Mouse (Mus musculus) stomach, postnatal 0 days (tissue): ENCODE data around the gene Tctex1d2. TPM values are rescaled to one million over a fixed set of nuclear protein-coding genes. Genes with fewer than 3 reads are reported as not detected.

Source experiments
- ATAC-seq: fragments of 200-750 bp; cut with Nextera tagmentation; 2 replicates; pipeline ENCODE4 v1.8.0; 2017; ENCODE audit not compliant: low FRiP score, low TSS enrichment
- DNase-seq: peaks from one replicate; pipeline ENCODE4 v3.0.0-alpha.2; 2016; ENCODE audit warnings: low spot score
- H3K27ac ChIP-seq: fragments of 300-500 bp; sonication (generic); replicated peaks from 2 replicates; pipeline ENCODE4 v1.5.1; 2014; ENCODE audit warnings: mild to moderate bottlenecking, control low read depth
- H3K27me3 ChIP-seq: fragments of 300-500 bp; sonication (generic); 2 replicates; pipeline ENCODE4 v1.6.1; 2014; ENCODE audit warnings: low read length; ENCODE audit not compliant: control insufficient read depth, insufficient read depth
- H3K36me3 ChIP-seq: fragments of 300-500 bp; sonication (generic); 2 replicates; pipeline ENCODE4 v1.6.1; 2014; ENCODE audit warnings: low read length, mixed read lengths; ENCODE audit not compliant: control insufficient read depth, insufficient read depth
- H3K4me1 ChIP-seq: fragments of 300-500 bp; sonication (generic); replicated peaks from 2 replicates; pipeline ENCODE4 v1.6.1; 2014; ENCODE audit warnings: antibody characterized with exemption; ENCODE audit not compliant: control insufficient read depth, insufficient read depth
- H3K4me2 ChIP-seq: fragments of 300-500 bp; sonication (generic); replicated peaks from 2 replicates; pipeline ENCODE4 v1.6.1; 2014; ENCODE audit warnings: low read depth, mild to moderate bottlenecking, control low read depth, moderate library complexity
- H3K4me3 ChIP-seq: fragments of 300-500 bp; sonication (generic); 2 replicates; pipeline ENCODE4 v1.5.1; 2014; ENCODE audit warnings: low read depth, low read length, control low read depth
- H3K9ac ChIP-seq: fragments of 300-500 bp; sonication (generic); 2 replicates; pipeline ENCODE4 v1.6.1; 2014; ENCODE audit warnings: mild to moderate bottlenecking, low read length, control low read depth, mixed read lengths
- H3K9me3 ChIP-seq: fragments of 300-500 bp; sonication (generic); 2 replicates; pipeline ENCODE4 v1.6.1; 2016; ENCODE audit warnings: low read length; ENCODE audit not compliant: control insufficient read depth
- CTCF ChIP-seq: IDR thresholded peaks from 2 replicates; pipeline ENCODE4 v1.5.1; 2016; ENCODE audit warnings: antibody characterized with exemption, low read depth, mild to moderate bottlenecking, moderate library complexity
- EP300 ChIP-seq: optimal IDR thresholded peaks from 2 replicates; pipeline ENCODE3; 2016; ENCODE audit warnings: antibody characterized with exemption
- WGBS: fragments of 180-500 bp; shearing (Covaris S2); extraction: QIAGEN DNeasy Blood & Tissue Kit; methylation state at CpG from one replicate; pipeline ENCODE4 v1.1.7; 2014; 5-methylcytosine and 5-hydroxymethylcytosine counted together
- polyA plus RNA-seq: library from polyadenylated mRNA; unstranded; fragments of >200 nt; fragmentation: Nextera tagmentation; extraction: Ambion mirVana; gene quantifications from 2 replicates; pipeline ENCODE4 v1.2.1, GENCODE M21; 2015

Tctex1d2 gene
- polyA plus RNA-seq, 1 experiment from 2014 or later, result 26.3 TPM

DNA sequence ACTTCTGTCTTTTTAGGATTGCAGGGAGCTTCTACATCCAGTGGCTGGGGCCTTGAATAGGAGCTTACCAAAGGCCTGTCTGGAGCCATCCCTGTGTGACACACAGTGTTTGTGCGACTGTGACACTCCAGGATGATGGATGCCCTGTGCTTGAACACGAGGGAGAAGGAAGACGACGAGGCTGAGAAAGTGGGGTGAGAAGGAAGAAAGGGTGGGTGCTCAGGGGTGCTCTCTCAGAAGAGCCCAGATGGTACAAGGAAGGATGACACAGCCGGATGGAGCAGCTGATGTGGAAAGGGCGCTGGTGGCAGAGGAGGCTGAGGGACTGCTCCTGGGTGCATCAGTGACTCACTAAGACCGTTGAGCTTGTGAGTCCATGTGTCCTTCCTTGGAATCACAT, 19.2 kb upstream of the Tctex1d2 start, which contains the start of gene Tm4sf19:
Tm4sf19 (plus strand) TSS at position 240 of the 400 bp plus-strand sequence.
- WGBS, result 70% methylated on average over 7 of the region's 7 CpGs
- H3K27ac ChIP-seq, result no peak within 1 kb of the TSS

GRCm38 (mm10) chr16:32401335-32401965, 18.1 kb upstream of the Tctex1d2 start:
- Histone ChIP-seq H3K4me3 (no peak overlapping the region), H3K4me2 (no peak overlapping the region), H3K36me3 (no peaks in the 10 kb centered on the region), H3K9ac (no peak overlapping the region), H3K27me3 (no peaks in the 10 kb centered on the region), H3K27ac (no peak overlapping the region), H3K4me1 (no peaks in the 10 kb centered on the region), H3K9me3 (no peaks in the 10 kb centered on the region)
- no peak for ATAC-seq
- TF ChIP-seq CTCF (no peak), EP300 (no peak)
- 69% methylated on average over 9 of the region's 9 CpGs for WGBS
- no peak for DNase-seq

More for the DNA sequence above, 19.2 kb upstream of the Tctex1d2 start, which contains the start of gene Tm4sf19:
- Histone ChIP-seq H3K4me1 (no peaks in the 10 kb centered on the region), H3K4me2 (no peak within 1 kb of the TSS), H3K27me3 (no peaks in the 10 kb centered on the region), H3K4me3 (no peak within 1 kb of the TSS), H3K9ac (no peak within 1 kb of the TSS), H3K9me3 (no peaks in the 10 kb centered on the region), H3K36me3 (no peaks in the 10 kb centered on the region)
- DNase-seq (no peak), ATAC-seq (no peak)
- TF ChIP-seq EP300, result no peak
- no peak for TF ChIP-seq CTCF

DNA sequence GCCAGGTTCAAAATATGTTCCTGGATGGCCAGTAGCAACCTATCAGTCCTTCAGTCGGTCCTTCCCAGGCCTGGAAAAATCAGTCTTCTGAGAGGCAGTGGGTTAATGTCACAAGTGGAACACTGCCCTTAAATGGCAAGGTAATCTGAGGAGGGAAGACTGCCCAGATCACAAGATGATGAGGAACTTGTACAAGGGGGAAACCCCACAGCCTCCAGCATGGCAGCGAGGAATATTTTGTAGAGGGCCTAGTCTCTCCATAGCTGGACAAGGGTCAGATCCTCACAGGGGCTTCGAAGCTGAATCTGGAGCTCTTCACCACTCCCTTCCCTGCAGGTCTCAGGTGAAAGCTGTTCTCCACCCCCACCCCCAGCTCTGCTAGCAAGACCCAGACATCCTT, 16.7 kb upstream of the Tctex1d2 start:
- H3K9ac ChIP-seq, result no peak overlapping the region
- DNase-seq (no peak), ATAC-seq (no peak)
- 84% methylated on average over 3 of the region's 3 CpGs for WGBS
- no peak overlapping the region for H3K27ac ChIP-seq
- no peaks in the 10 kb centered on the region for H3K9me3 ChIP-seq
- H3K27me3 ChIP-seq, result no peaks in the 10 kb centered on the region
- H3K36me3 ChIP-seq, result no peaks in the 10 kb centered on the region
- no peak overlapping the region for H3K4me2 ChIP-seq
- no peaks in the 10 kb centered on the region for H3K4me1 ChIP-seq
- H3K4me3 ChIP-seq, result no peak overlapping the region
- TF ChIP-seq CTCF (no peak), EP300 (no peak)

DNA sequence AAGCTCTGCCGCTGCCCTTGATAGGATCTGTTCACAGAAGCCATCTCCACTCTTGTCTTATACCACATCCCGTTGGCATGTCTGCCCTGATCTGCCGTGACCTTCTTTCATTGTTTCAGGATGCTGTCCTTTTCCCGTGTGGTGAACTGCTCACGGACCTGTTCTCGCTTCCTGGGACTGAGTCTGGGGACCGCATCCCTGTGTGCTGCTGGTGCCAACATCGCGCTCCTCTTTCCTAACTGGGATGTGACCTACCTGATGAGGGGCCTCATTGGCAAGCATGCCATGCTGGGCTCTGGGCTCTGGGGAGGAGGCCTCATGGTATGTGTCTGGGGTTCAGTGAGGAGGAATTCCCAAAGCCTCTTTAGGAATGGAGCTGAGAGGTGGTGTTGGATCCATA, 13.8 kb upstream of the Tctex1d2 start:
- H3K4me2 ChIP-seq, result no peak overlapping the region
- no peak for ATAC-seq
- TF ChIP-seq CTCF, result no peak
- TF ChIP-seq EP300, result no peak
- no peak overlapping the region for H3K27ac ChIP-seq
- no peaks in the 10 kb centered on the region for H3K4me1 ChIP-seq
- no peak for DNase-seq
- no peak overlapping the region for H3K9ac ChIP-seq
- no peaks in the 10 kb centered on the region for H3K9me3 ChIP-seq
- H3K36me3 ChIP-seq, result no peaks in the 10 kb centered on the region
- no peaks in the 10 kb centered on the region for H3K27me3 ChIP-seq
- no peak overlapping the region for H3K4me3 ChIP-seq
- WGBS, result 93% methylated on average over 9 of the region's 9 CpGs

GRCm38 (mm10) chr16:32406671-32407070, 12.8 kb upstream of the Tctex1d2 start:
- no peak for ATAC-seq
- WGBS, result 74% methylated on average over 6 of the region's 6 CpGs
- Histone ChIP-seq H3K36me3 (no peaks in the 10 kb centered on the region), H3K9me3 (no peaks in the 10 kb centered on the region), H3K4me1 (no peaks in the 10 kb centered on the region), H3K27me3 (no peaks in the 10 kb centered on the region), H3K4me2 (no peak overlapping the region), H3K9ac (no peak overlapping the region), H3K4me3 (no peak overlapping the region), H3K27ac (no peak overlapping the region)
- DNase-seq, result no peak
- TF ChIP-seq CTCF (no peak), EP300 (no peak)

DNA sequence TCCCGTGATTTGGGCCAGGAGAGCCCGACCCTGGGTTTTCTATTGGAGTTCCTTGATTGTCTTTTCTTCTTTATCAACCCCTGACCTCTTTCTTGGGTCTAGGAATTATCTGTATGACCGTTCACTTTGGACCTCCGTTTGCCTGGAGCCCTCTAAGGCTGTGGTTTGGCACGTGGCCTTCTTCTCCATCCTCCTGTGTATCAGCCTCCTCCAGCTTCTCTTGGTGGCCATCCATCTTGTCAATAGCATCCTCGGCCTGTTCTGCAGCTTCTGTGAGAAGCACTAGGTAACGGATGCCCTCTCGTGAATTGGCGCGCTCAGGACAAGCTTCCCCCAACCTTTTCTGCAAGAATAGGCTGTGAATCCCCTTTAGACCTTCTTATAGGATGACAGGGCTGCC, 11.8 kb upstream of the Tctex1d2 start:
- ATAC-seq, result no peak
- WGBS, result 75% methylated on average over 10 of the region's 10 CpGs
- no peak overlapping the region for H3K27ac ChIP-seq
- no peaks in the 10 kb centered on the region for H3K9me3 ChIP-seq
- H3K9ac ChIP-seq, result no peak overlapping the region
- H3K4me3 ChIP-seq, result no peak overlapping the region
- H3K4me2 ChIP-seq, result no peak overlapping the region
- no peak for TF ChIP-seq CTCF
- TF ChIP-seq EP300, result no peak
- no peak for DNase-seq
- H3K27me3 ChIP-seq, result no peaks in the 10 kb centered on the region
- no peaks in the 10 kb centered on the region for H3K4me1 ChIP-seq
- no peaks in the 10 kb centered on the region for H3K36me3 ChIP-seq
